Mouse (Mus musculus) left cerebral cortex, adult 2 months (tissue): Measurements from ENCODE around the gene Ppp1r27. TPM values are rescaled to one million over a fixed set of nuclear protein-coding genes. Genes with fewer than 3 reads are reported as not detected.
"Not testable (repeated sequence)": the region's sequence is repeated elsewhere in the genome, so short reads cannot be mapped to it uniquely, and the experiment has no call there.

ENCODE experiments used
- DNase-seq, 2 experiments: peaks; one replicate each; pipeline ENCODE4 v3.0.0; 2021 to 2022; ENCODE audit warnings: low spot score in 2 of 2, mixed read lengths in 1 of 2; ENCODE audit errors: extremely low spot score in 1 of 2
- H3K27ac ChIP-seq: fragments of 200-600 bp; 2 replicates; pipeline ENCODE4 v1.8.1; 2022
- H3K4me3 ChIP-seq: fragments of 200-600 bp; 2 replicates; pipeline ENCODE4 v1.8.1; 2022
- CTCF ChIP-seq: fragments of 200-600 bp; IDR thresholded peaks from 2 replicates; pipeline ENCODE4 v1.8.1; 2022; ENCODE audit warnings: antibody characterized with exemption, mild to moderate bottlenecking, moderate library complexity
- intact Hi-C: fragments of 180-260 bp; cut with DNase I; formaldehyde crosslinking; loops from one replicate; pipeline ENCODE4 v1.15.1; 2025
- total RNA-seq, 2 experiments: library from RNA; stranded (reverse); gene quantifications; 2 replicates each; pipeline ENCODE4 v1.2.3; 2021

Gene Ppp1r27
- total RNA-seq, 2 experiments from 2014 or later: not detected

DNA sequence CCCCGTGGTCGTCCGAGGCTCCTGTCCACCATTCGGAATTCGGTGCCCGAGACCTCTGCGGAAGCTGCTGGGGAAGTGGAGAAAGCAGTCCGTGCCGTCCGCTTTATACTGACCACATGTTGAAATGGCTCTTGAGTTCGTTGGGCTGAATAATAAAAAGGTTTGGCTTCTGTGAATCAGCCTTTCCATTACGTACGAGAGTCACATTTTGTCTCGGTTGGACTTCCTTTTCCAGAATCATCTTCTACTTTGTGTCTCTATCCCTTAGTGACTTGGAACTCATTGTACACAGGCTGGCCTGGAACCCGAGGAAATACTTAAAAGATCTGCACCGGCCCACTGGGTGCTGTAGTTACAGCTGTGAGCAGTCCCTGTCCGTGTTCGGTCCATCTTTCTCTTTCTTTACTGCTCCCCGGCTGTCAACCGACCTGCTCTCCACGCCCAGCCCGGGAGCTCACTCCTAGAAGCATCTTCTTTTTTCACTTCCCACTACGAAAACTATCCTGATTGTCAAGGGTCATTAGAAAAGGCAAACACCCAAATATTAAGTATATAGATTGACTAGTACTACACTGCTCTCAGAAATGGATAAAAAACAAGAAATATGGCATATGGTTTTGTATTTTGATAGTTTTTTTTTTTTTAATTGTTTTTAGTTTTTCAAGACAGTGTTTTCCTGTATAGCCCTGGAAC lies 22.8 kb upstream of the Ppp1r27 start:
- intact Hi-C loops: loop anchor here (1.0 to 2.0 kb wide), 2 partner anchors 55 to 106 kb away; partner anchors contain the start of gene Arl16
- Histone ChIP-seq H3K27ac (peak overlapping the region; percentile 91), H3K4me3 (peak overlapping the region; percentile 84)
- TF ChIP-seq CTCF: no peak
- no peak for DNase-seq

DNA sequence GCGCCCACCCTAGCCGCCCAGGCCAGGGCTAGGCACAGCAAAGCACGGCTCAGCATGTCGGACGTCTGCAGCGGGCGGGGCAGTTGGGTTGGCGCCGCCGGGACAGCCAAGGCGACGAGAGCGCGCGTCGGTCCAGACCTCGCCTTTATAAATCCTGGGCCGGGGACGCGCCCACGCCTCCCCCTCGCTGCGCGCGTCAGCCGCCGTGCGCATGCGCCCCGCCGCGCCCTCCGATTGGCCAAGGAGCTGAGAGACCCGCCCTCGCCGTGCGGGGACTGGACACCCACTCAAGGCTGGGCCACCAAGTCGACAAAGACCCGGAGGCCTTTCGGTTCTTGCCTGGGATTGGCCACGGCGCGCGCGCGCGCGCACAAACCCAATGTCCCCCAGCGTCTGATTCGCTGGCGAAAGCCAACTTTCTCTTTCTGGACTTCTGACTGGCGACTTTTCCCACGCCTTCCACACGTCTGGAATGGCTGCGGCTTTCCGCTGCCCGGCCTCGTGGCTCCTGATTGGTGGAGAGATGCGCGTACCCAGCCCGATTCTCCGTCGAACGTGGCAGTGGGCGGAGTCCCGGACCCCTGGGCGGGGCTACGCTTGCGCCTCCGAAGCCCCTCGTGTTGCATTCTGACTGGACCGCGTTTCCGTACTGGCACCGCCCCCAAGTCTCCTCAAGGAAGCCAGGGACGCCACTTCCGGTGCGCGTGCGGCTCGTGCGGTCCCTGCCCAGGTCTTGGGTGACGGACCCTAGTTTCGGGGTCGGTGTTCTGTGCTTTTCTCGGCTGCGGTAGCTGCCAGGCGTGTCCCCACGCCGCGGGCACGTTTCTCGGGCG lies 22.0 kb upstream of the Ppp1r27 start, which contains the start of gene P4hb:
Gene P4hb, minus strand, starts transcription at position 502 of the 833 bp plus-strand sequence.
- DNase-seq: peak; percentile 99 to 100
- peak within 1 kb of the TSS; percentile 91 for H3K27ac ChIP-seq
- TF ChIP-seq CTCF: no peak; the same call in 1 of the 2 replicates
- intact Hi-C loops: loop anchor here (1.0 to 2.0 kb wide), 2 partner anchors 54 to 106 kb away; partner anchors contain the start of gene Arl16
- peak within 1 kb of the TSS; percentile 84 for H3K4me3 ChIP-seq

DNA sequence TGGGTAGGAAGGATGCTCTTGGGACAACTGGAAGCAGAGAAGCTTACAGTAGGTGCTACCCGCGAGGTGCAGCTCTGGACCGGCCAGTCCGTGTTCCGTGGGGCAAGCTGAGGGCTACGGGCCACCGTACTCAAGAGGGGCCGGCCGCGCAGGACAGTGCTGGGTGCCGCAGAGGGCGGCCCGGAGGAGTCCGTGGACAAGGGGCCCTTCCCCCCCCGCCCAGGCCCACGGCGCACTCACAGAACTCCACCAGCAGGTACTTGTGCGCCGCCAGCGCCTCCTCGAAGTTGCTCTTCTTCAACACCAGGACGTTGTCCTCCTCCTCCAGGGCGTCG lies 21.5 kb upstream of the Ppp1r27 start:
- no peak for DNase-seq
- peak overlapping the region; percentile 89 for H3K27ac ChIP-seq
- intact Hi-C loops: loop anchor here (2.0 kb wide), 1 partner anchor 54 kb away; no protein-coding TSS in a partner anchor
- peak overlapping the region; percentile 84 for H3K4me3 ChIP-seq
- TF ChIP-seq CTCF: no peak

DNA sequence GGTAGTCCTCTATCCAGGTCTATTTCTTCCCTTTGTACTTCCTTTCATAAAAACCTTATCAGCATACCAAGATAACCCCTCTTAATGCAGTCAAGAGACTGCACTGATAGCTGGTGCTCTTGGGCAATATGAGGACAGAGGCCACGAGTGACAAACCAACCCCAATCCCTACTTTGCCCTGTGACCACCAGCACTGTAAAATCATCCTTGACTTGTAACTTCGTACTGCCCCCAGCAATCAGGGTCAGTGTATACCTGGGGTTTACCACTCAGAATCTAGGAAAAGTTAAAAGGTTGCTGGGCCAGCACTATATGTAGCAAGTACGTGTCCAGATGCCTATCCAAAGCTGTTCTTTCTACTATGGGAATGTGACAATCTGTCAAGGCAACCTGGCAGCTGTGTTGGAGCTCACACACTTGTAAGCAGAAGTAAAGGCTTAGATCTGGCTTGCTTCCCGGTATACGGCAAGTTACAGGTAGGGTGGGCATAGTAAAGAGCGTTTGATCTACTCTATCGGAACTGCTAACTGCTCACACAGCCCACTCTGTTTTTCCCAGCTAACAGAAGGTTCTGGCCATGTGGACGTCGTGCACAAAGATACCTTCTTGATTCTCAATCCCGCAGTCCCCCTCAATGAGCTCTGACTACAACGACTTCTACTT lies 21.0 kb upstream of the Ppp1r27 start:
- no peak for DNase-seq
- intact Hi-C loops: loop anchor here (2.0 kb wide), 1 partner anchor 53 kb away; no protein-coding TSS in a partner anchor
- peak overlapping the region; percentile 89 for H3K27ac ChIP-seq
- H3K4me3 ChIP-seq: peak overlapping the region; percentile 84
- TF ChIP-seq CTCF: no peak

DNA sequence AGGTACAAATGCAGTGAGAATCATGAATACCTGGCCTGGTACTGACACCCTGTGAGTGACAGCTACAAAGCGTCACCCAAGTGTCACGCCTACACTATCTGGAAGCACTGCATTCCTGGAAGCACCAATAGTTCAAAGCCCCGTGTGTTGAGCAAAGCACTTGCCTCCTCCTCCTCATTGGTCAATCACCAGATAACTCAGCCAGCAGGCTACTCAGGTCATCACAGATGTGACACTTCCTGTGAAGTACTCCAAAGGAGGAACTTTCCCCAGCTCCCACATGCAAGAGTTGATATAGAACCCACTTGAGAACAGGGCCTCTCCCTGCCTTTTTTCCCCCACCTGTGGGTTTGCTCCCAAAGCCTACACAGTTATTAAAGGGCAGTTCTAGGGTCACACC lies 20.2 kb upstream of the Ppp1r27 start:
- no peak for DNase-seq
- Histone ChIP-seq H3K27ac (no peak overlapping the region), H3K4me3 (no peak overlapping the region)
- intact Hi-C loops: no loop called here
- TF ChIP-seq CTCF: no peak

DNA sequence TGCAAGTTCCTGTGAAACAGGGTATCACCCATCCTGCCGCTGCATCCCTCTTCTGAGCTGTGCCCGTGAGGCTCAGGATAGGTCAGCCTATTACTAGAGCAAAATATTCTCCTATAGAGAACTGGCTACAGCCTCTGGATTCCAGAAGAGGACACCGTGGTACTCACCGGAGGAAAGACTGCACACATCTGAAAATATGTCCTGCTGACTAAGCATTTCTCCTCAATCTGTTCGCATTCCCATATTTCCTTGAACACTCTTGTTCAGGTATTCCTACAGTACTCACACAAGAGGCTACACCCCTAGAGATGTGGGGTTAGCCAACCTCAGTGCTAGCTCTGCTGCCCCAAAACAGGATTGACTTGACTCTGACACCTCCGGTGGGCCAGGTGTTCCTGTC lies 17.4 kb upstream of the Ppp1r27 start:
- no peak overlapping the region for H3K27ac ChIP-seq
- intact Hi-C loops: no loop called here
- no peak overlapping the region for H3K4me3 ChIP-seq
- no peak for TF ChIP-seq CTCF
- no peak for DNase-seq

DNA sequence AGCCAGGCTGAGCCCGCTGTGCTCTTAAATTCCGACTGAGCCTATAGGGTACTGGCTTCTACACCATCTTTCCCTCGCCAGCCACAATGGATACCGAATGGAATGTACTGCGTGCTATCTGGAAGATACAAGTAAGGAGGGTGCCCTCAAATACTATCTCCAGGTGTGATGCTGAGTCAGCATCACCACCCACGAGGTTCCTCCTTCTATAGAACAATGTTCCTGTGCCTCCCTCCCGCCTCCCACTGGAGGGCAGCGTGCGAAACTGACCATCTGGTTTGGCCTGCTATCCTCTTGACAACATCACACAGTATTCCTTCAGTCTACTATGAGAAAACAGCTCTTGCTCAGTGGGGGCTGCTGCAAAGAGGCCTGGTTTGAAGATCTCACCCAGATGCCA lies 14.2 kb upstream of the Ppp1r27 start:
- intact Hi-C loops: no loop called here
- no peak for TF ChIP-seq CTCF
- no peak for DNase-seq
- Histone ChIP-seq H3K4me3 (no peak overlapping the region), H3K27ac (no peak overlapping the region)

DNA sequence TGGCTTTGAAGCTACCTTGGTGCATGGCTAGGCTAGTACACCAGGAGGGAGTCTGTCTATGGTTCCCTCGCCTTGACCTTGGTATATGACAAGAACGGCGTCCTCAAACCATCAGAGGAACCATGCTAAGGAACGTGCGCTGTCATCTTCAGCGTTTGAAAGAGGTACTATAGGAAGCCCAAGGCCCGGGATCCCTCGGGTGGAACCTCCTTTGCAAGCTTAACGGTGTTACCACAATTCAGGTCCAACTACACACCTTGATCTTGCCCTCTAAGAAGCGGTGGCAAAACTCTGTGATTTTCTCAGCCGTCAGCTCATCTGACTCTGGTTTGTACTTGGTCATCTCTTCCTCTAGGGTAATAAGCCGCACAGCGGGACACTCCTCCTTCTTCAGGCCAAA lies 12.0 kb upstream of the Ppp1r27 start:
- Histone ChIP-seq H3K27ac (no peak overlapping the region), H3K4me3 (no peak overlapping the region)
- no peak for TF ChIP-seq CTCF
- DNase-seq: no peak
- intact Hi-C loops: no loop called here

DNA sequence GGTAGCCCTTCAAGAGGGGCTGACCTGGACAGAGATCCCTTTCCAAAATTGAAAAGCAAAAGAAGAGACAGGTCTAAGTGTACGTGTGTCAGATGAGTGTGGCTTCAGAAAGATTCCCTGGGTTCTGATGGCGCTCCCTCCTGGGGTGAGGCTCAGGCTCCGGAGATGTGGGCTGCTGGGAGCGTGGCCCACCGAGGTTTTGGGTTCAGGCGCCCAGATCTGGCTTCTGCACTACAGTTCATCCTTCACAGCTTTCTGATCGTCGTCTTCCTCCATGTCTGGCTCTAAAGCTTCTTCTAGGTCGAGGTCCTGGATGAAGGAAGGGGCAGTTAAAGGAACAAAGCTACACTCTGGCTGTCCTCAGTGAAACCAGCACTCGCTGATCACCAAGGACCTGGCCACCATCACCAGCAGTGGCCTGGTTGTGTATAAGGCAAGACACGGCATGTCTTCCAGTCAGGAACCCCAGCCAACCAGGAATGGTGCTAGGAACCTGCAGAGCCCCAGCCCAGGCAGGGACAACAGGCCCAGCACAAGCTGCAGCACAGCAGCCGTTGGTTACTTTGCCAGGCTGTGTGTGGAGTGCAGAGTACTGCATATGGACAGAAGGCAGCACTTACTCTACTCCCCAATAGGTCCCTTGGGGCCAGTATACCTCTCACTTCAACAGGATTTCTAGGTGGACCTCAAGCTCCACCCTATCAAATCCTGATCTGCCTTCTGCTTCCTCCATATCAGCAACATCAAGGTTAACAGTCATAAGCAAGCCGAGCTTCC lies 10.2 kb upstream of the Ppp1r27 start:
- Histone ChIP-seq H3K4me3 (no peak overlapping the region), H3K27ac (no peak overlapping the region)
- no peak for DNase-seq
- intact Hi-C loops: no loop called here
- no peak for TF ChIP-seq CTCF

DNA sequence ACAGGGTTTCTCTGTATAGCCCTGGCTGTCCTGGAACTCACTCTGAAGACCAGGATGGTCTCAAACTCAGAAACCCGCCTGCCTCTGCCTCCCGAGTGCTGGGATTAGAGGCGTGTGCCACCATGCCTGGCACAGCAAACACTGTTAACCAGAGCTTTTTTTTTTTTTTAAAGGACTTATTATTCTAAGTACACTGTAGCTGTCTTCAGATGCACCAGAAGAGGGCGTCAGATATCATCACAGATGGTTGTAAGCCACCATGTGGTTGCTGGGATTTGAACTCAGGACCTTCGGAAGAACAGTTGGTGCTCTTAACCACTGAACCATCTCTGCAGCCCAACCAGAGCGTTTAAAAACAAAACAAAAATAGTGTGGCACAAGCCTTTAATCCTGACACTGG lies 7.9 kb upstream of the Ppp1r27 start:
- H3K4me3 ChIP-seq, H3K27ac ChIP-seq, intact Hi-C loops, DNase-seq: not testable (repeated sequence)

DNA sequence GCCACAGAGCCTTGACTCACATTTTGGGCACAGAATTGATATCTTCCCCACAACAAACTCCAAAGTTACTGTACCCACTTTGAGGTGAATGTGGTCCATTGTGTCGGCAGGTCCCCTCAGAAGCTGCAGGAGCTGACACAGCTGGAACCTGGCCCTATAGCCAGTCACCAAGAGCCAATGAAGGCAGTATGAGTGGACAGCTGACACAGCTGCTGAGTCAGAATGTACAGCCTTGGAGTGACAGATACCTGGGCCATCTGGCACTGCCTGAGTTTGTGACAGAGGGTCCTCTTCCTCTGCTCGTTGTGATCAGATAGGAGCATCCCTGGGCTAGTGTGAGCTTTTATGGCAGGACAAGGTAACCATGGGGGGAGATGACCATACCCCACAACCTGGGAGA lies 4.3 kb upstream of the Ppp1r27 start:
- TF ChIP-seq CTCF: no peak
- no peak overlapping the region for H3K27ac ChIP-seq
- no peak overlapping the region for H3K4me3 ChIP-seq
- intact Hi-C loops: no loop called here
- no peak for DNase-seq
